In genomic region chr14:31870436-31870835, GRCm38 (mm10) we compare ENCODE assay signal across 14 mouse cellular contexts.
"Had no signal": no experiment of that assay in that cellular context is flagged by ENCODE, and none has a peak within 500 bp of the region (broad histone marks: within the 10 kb centered on the region; RNA-seq: fewer than 3 reads in every experiment).

No protein-coding gene starts in this region.

- H3K27ac ChIP-seq: midbrain, embryonic 13.5 days; midbrain, embryonic 15.5 days; neural tube, embryonic 12.5 days; stomach, embryonic 15.5 days; stomach, postnatal 0 days had no signal

- DNase-seq: lung, adult 18-20 months; lung, embryonic 14.5 days; lung, postnatal 10 days; lung, postnatal 4 days; right cerebral cortex, postnatal 14 days; thymus, adult 2 months; thymus, postnatal 25 days; thymus, postnatal 4 days had no signal

- H3K4me2 ChIP-seq: lung, embryonic 14.5 days; midbrain, embryonic 11.5 days; midbrain, embryonic 13.5 days; midbrain, embryonic 15.5 days; neural tube, embryonic 12.5 days; stomach, embryonic 15.5 days had no signal

- H3K4me3 ChIP-seq: midbrain, embryonic 13.5 days; midbrain, embryonic 15.5 days; neural tube, embryonic 12.5 days; stomach, embryonic 15.5 days had no signal

- H3K9me3 ChIP-seq: midbrain, embryonic 15.5 days; stomach, embryonic 15.5 days had no signal

- ATAC-seq: midbrain, embryonic 13.5 days; midbrain, embryonic 15.5 days had no signal

- H3K9ac ChIP-seq: lung, embryonic 14.5 days; midbrain, embryonic 13.5 days; midbrain, embryonic 15.5 days; neural tube, embryonic 12.5 days; stomach, embryonic 15.5 days had no signal

- H3K4me1 ChIP-seq: midbrain, embryonic 13.5 days; midbrain, embryonic 15.5 days; neural tube, embryonic 12.5 days; stomach, embryonic 15.5 days had no signal

- H3K27me3 ChIP-seq: midbrain, embryonic 13.5 days; midbrain, embryonic 15.5 days; neural tube, embryonic 12.5 days; stomach, embryonic 15.5 days had no signal

- H3K36me3 ChIP-seq: midbrain, embryonic 13.5 days; midbrain, embryonic 15.5 days; neural tube, embryonic 12.5 days; stomach, embryonic 15.5 days had no signal
